In the genomic region with DNA sequence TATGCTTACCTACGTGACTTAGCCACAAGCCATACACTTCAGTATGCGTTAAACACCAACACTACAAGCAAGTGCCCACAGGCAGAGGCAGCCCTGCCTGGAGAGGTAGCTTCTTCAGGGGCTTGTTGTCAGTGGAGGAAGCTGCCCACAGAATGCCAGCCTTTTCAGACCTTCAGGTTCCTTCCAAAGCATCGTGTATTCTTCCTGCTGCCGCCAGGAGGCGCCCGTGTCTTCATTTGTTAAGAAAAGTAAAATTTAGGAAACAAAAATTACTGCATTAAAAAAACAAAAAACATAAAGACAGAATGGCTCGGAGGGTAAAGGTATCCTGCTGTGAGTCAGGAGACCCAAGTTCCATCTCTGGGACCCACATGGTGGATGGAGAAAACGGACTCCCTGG, we compare ENCODE assay signal across 8 mouse cellular contexts. TPM values are rescaled to one million over a fixed set of nuclear protein-coding genes. Genes with fewer than 3 reads are reported as not detected.
DNase-seq lines count a peak whose midpoint lies in the region; ATAC-seq and TF ChIP-seq lines count a peak whose summit lies in the region.

No protein-coding gene starts in this region.

- no peak for TF ChIP-seq POLR2A in testis, adult 2 months (IDR thresholded peaks at IDR 0.05; ENCODE audit: control insufficient read depth, low read depth, low read length)

- no peaks in the 10 kb centered on the region for H3K9me3 ChIP-seq in heart, postnatal 0 days (replicated peaks; ENCODE audit: control insufficient read depth, low read length)
- H3K9me3 ChIP-seq in liver, embryonic 11.5 days (ENCODE audit: control insufficient read depth, low read length) = no peaks in the 10 kb centered on the region
- H3K9me3 ChIP-seq in stomach, postnatal 0 days (ENCODE audit: control insufficient read depth, low read length) = no peaks in the 10 kb centered on the region

- 22% methylated on average over 8 of the region's 8 CpGs for WGBS in heart, postnatal 0 days
- WGBS in liver, embryonic 11.5 days = 23% methylated on average over 8 of the region's 8 CpGs
- 26% methylated on average over 8 of the region's 8 CpGs for WGBS in stomach, postnatal 0 days

- no peaks in the 10 kb centered on the region for H3K36me3 ChIP-seq in heart, postnatal 0 days (replicated peaks; ENCODE audit: control insufficient read depth, insufficient read depth, low read length)
- H3K36me3 ChIP-seq in testis, adult 2 months (ENCODE audit: control insufficient read depth, insufficient read depth, low read length) = no peaks in the 10 kb centered on the region
- H3K36me3 ChIP-seq in liver, embryonic 11.5 days (ENCODE audit: control insufficient read depth, insufficient read depth, low read length) = no peaks in the 10 kb centered on the region
- H3K36me3 ChIP-seq in stomach, postnatal 0 days (ENCODE audit: control insufficient read depth, insufficient read depth, low read length) = no peaks in the 10 kb centered on the region

- H3K4me2 ChIP-seq in heart, postnatal 0 days (ENCODE audit: low read depth, low read length) = no peak overlapping the region
- H3K4me2 ChIP-seq in liver, embryonic 11.5 days = no peak overlapping the region
- no peak overlapping the region for H3K4me2 ChIP-seq in stomach, postnatal 0 days (replicated peaks; ENCODE audit: low read depth)

- TF ChIP-seq CTCF in heart, postnatal 0 days (IDR thresholded peaks at IDR 0.05; ENCODE audit: low read depth) = peak; percentile 67
- peak; percentile 32; the same call in 1 of the 2 replicates for TF ChIP-seq CTCF in testis, adult 2 months (IDR thresholded peaks at IDR 0.05; ENCODE audit: control insufficient read depth, insufficient read depth, insufficient replicate concordance, low read depth, low read length)
- peak; percentile 84 for TF ChIP-seq CTCF in stomach, postnatal 0 days (IDR thresholded peaks at IDR 0.05; ENCODE audit: low read depth)

- ATAC-seq in heart, postnatal 0 days (ENCODE audit: insufficient read depth, low read depth) = no peak
- ATAC-seq in erythroblast, adult 5-6 weeks (replicated peaks; ENCODE audit: low FRiP score, poor library complexity, severe bottlenecking) = peak; percentile 65; the same call in 1 of the 2 replicates
- no peak for ATAC-seq in liver, embryonic 11.5 days (replicated peaks; ENCODE audit: low FRiP score)
- no peak for ATAC-seq in stomach, postnatal 0 days (ENCODE audit: low FRiP score, low TSS enrichment)

- H3K27me3 ChIP-seq in heart, postnatal 0 days (ENCODE audit: control insufficient read depth, insufficient read depth, low read length) = no peaks in the 10 kb centered on the region
- no peaks in the 10 kb centered on the region for H3K27me3 ChIP-seq in testis, adult 2 months (ENCODE audit: control insufficient read depth, insufficient read depth, low read length)
- no peaks in the 10 kb centered on the region; the same call in 1 of the 2 replicates for H3K27me3 ChIP-seq in liver, embryonic 11.5 days (replicated peaks; ENCODE audit: control insufficient read depth, insufficient read depth, low read length)
- no peaks in the 10 kb centered on the region for H3K27me3 ChIP-seq in stomach, postnatal 0 days (ENCODE audit: control insufficient read depth, insufficient read depth, low read length)

- peak; percentile 57 for DNase-seq in heart, postnatal 0 days (ENCODE audit: low spot score)
- DNase-seq in heart, adult 11 months = no peak
- DNase-seq in testis, postnatal 14 days (ENCODE audit: low spot score) = no peak
- DNase-seq in c-Kit-negative CD71-positive TER-119-positive erythroid progenitor cells, embryonic 14.5 days (ENCODE audit: low read depth, low spot score) = peak; percentile 36
- peak; percentile 41 for DNase-seq in liver, embryonic 11.5 days (ENCODE audit: low spot score)
- peak; percentile 62 for DNase-seq in stomach, postnatal 0 days (ENCODE audit: low spot score)

- no peak overlapping the region for H3K4me3 ChIP-seq in heart, postnatal 0 days (ENCODE audit: low read depth, low read length)
- no peak overlapping the region for H3K4me3 ChIP-seq in testis, adult 2 months (ENCODE audit: control insufficient read depth, low read depth, low read length)
- H3K4me3 ChIP-seq in liver, embryonic 11.5 days (ENCODE audit: low read depth, low read length) = no peak overlapping the region
- no peak overlapping the region for H3K4me3 ChIP-seq in stomach, postnatal 0 days (ENCODE audit: low read depth, low read length)

- H3K27ac ChIP-seq in heart, postnatal 0 days (ENCODE audit: low read depth) = no peak overlapping the region
- no peak overlapping the region for H3K27ac ChIP-seq in testis, adult 2 months (ENCODE audit: control insufficient read depth, insufficient read depth, low read depth, low read length)
- no peak overlapping the region for H3K27ac ChIP-seq in liver, embryonic 11.5 days (ENCODE audit: low read depth, low read length)
- no peak overlapping the region for H3K27ac ChIP-seq in stomach, postnatal 0 days (replicated peaks)

- no peak for TF ChIP-seq EP300 in heart, postnatal 0 days (IDR thresholded peaks at IDR 0.05; ENCODE audit: low read depth)
- no peak for TF ChIP-seq EP300 in stomach, postnatal 0 days (optimal IDR thresholded peaks at IDR 0.05)

- no peak overlapping the region for H3K9ac ChIP-seq in heart, postnatal 0 days (replicated peaks; ENCODE audit: low read depth, low read length)
- no peak overlapping the region for H3K9ac ChIP-seq in liver, embryonic 11.5 days (ENCODE audit: low read depth, low read length)
- H3K9ac ChIP-seq in stomach, postnatal 0 days (ENCODE audit: low read length) = no peak overlapping the region

- H3K4me1 ChIP-seq in heart, postnatal 0 days (ENCODE audit: control insufficient read depth, insufficient read depth) = no peaks in the 10 kb centered on the region
- no peaks in the 10 kb centered on the region for H3K4me1 ChIP-seq in testis, adult 2 months (ENCODE audit: control insufficient read depth, insufficient read depth, low read length)
- no peaks in the 10 kb centered on the region for H3K4me1 ChIP-seq in liver, embryonic 11.5 days (replicated peaks; ENCODE audit: control insufficient read depth, insufficient read depth, low read length)
- H3K4me1 ChIP-seq in stomach, postnatal 0 days (replicated peaks; ENCODE audit: control insufficient read depth, insufficient read depth) = no peaks in the 10 kb centered on the region

RNA-seq across cellular contexts. Expression of gene Ccdc130, which starts 21.5 kb away (rescaled TPM):
- 7.0 and 14.4 TPM in 2 replicates for total RNA-seq in heart, postnatal 0 days (2014; rRNA removed; ENCODE audit: low replicate concordance)
- polyA plus RNA-seq in heart, postnatal 0 days (2015; fragmentation: Nextera tagmentation; extraction: Ambion mirVana) = 12.2 and 12.7 TPM in 2 replicates
- 53.5 and 74.1 TPM in 2 replicates for polyA plus RNA-seq in testis, adult 2 months (2012; rRNA removed)
- total RNA-seq in erythroblast, adult 5-6 weeks (2015; ENCODE audit: low replicate concordance) = 4.0 and 22.1 TPM in 2 replicates
- total RNA-seq in erythroblast, adult 5-6 weeks (2017; ENCODE audit: low replicate concordance) = 3.3 and 3.5 TPM in 2 replicates
- 16.0 and 20.1 TPM in 2 replicates for polyA plus RNA-seq in liver, embryonic 11.5 days (2014; fragmentation: Nextera tagmentation; extraction: Ambion mirVana)
- 10.1 and 10.4 TPM in 2 replicates for polyA plus RNA-seq in stomach, postnatal 0 days (2015; fragmentation: Nextera tagmentation; extraction: Ambion mirVana)

RNA-seq across cellular contexts. Expression of gene Mri1, which starts 34.6 kb away (rescaled TPM):
- total RNA-seq in heart, postnatal 0 days (2014; rRNA removed; ENCODE audit: low replicate concordance) = 25.8 and 74.7 TPM in 2 replicates
- 37.3 and 39.2 TPM in 2 replicates for polyA plus RNA-seq in heart, postnatal 0 days (2015; fragmentation: Nextera tagmentation; extraction: Ambion mirVana)
- polyA plus RNA-seq in testis, adult 2 months (2012; rRNA removed) = 7.5 and 12.1 TPM in 2 replicates
- 2.3 and 2.5 TPM in 2 replicates for total RNA-seq in erythroblast, adult 5-6 weeks (2015; ENCODE audit: low replicate concordance)
- 1.8 and 4.7 TPM in 2 replicates for total RNA-seq in erythroblast, adult 5-6 weeks (2017; ENCODE audit: low replicate concordance)
- 92.2 and 95.9 TPM in 2 replicates for polyA plus RNA-seq in liver, embryonic 11.5 days (2014; fragmentation: Nextera tagmentation; extraction: Ambion mirVana)
- 61.7 and 62.7 TPM in 2 replicates for polyA plus RNA-seq in stomach, postnatal 0 days (2015; fragmentation: Nextera tagmentation; extraction: Ambion mirVana)

RNA-seq across cellular contexts. Expression of gene D8Ertd738e, which starts 42.2 kb away (rescaled TPM):
- total RNA-seq in heart, postnatal 0 days (2014; rRNA removed; ENCODE audit: low replicate concordance) = 90.3 and 93.2 TPM in 2 replicates
- polyA plus RNA-seq in heart, postnatal 0 days (2015; fragmentation: Nextera tagmentation; extraction: Ambion mirVana) = 382 and 414 TPM in 2 replicates
- polyA plus RNA-seq in testis, adult 2 months (2012; rRNA removed) = 104 and 116 TPM in 2 replicates
- total RNA-seq in erythroblast, adult 5-6 weeks (2015; ENCODE audit: low replicate concordance) = 53.7 and 79.2 TPM in 2 replicates
- 25.5 and 34.4 TPM in 2 replicates for total RNA-seq in erythroblast, adult 5-6 weeks (2017; ENCODE audit: low replicate concordance)
- 323 and 339 TPM in 2 replicates for polyA plus RNA-seq in liver, embryonic 11.5 days (2014; fragmentation: Nextera tagmentation; extraction: Ambion mirVana)
- 299 and 309 TPM in 2 replicates for polyA plus RNA-seq in stomach, postnatal 0 days (2015; fragmentation: Nextera tagmentation; extraction: Ambion mirVana)

RNA-seq across cellular contexts. Expression of gene Zswim4, which starts 54.8 kb away (rescaled TPM):
- 23.8 and 31.4 TPM in 2 replicates for total RNA-seq in heart, postnatal 0 days (2014; rRNA removed; ENCODE audit: low replicate concordance)
- polyA plus RNA-seq in heart, postnatal 0 days (2015; fragmentation: Nextera tagmentation; extraction: Ambion mirVana) = 4.6 and 5.8 TPM in 2 replicates
- polyA plus RNA-seq in testis, adult 2 months (2012; rRNA removed) = 16.9 and 17.4 TPM in 2 replicates
- total RNA-seq in erythroblast, adult 5-6 weeks (2015; ENCODE audit: low replicate concordance) = 3.1 and 3.5 TPM in 2 replicates
- 6.3 and 7.4 TPM in 2 replicates for total RNA-seq in erythroblast, adult 5-6 weeks (2017; ENCODE audit: low replicate concordance)
- 7.9 and 9.1 TPM in 2 replicates for polyA plus RNA-seq in liver, embryonic 11.5 days (2014; fragmentation: Nextera tagmentation; extraction: Ambion mirVana)
- polyA plus RNA-seq in stomach, postnatal 0 days (2015; fragmentation: Nextera tagmentation; extraction: Ambion mirVana) = 8.0 and 9.7 TPM in 2 replicates

Comparison
In these comparisons a context has a peak if more than half of its experiments do, and no peak if none do; other contexts are left out.
1. DNase-seq: peak in heart, postnatal 0 days (single experiment), c-Kit-negative CD71-positive TER-119-positive erythroid progenitor cells, embryonic 14.5 days (single experiment), liver, embryonic 11.5 days (single experiment) and stomach, postnatal 0 days (single experiment); none in heart, adult 11 months (single experiment) and testis, postnatal 14 days (single experiment).
2. CTCF ChIP-seq: peak in every context shown above with its lines; median percentile 84 in stomach, postnatal 0 days; 67 in heart, postnatal 0 days; 32 in testis, adult 2 months.